In genomic region chr17:87142271-87142670, GRCm38 (mm10) we compare ENCODE assay signal across 8 mouse cellular contexts. TPM values are rescaled to one million over a fixed set of nuclear protein-coding genes. Genes with fewer than 3 reads are reported as not detected.
DNase-seq lines count a peak whose midpoint lies in the region; ATAC-seq and TF ChIP-seq lines count a peak whose summit lies in the region.

No protein-coding gene starts in this region.

- peak; percentile 92 for ATAC-seq in lung, embryonic 14.5 days (ENCODE audit: insufficient read depth)

- 24% methylated on average over 11 of the region's 11 CpGs for WGBS in lung, embryonic 14.5 days

- no peaks in the 10 kb centered on the region for H3K27me3 ChIP-seq in lung, embryonic 14.5 days (ENCODE audit: insufficient read depth, low read length)

- H3K9me3 ChIP-seq in lung, embryonic 14.5 days (ENCODE audit: low read depth, low read length) = no peaks in the 10 kb centered on the region

- H3K4me1 ChIP-seq in lung, embryonic 14.5 days (ENCODE audit: insufficient read depth) = no peaks in the 10 kb centered on the region

- H3K9ac ChIP-seq in lung, embryonic 14.5 days = no peak overlapping the region; the same call in 1 of the 2 replicates

- peak; percentile 48 to 56 for DNase-seq in cerebellum, postnatal 10 days
- no peak for DNase-seq in cerebellum, adult 11-12 months
- peak; percentile 40 for DNase-seq in adrenal gland, adult 8-10 months
- peak; percentile 40 to 77 for DNase-seq in gastrocnemius, postnatal 4 days (ENCODE audit: low spot score in 2 of 2)
- DNase-seq in kidney, adult 18-20 months = peak; percentile 39
- peak; percentile 81 for DNase-seq in lung, embryonic 14.5 days
- peak; percentile 55 to 69 for DNase-seq in urinary bladder, postnatal 4 days (ENCODE audit: low spot score in 2 of 2)
- no peak for DNase-seq in B cell, adult 2 months

- peak overlapping the region; percentile 56 for H3K4me2 ChIP-seq in lung, embryonic 14.5 days

- peak overlapping the region; percentile 38; the same call in 1 of the 2 replicates for H3K27ac ChIP-seq in lung, embryonic 14.5 days (ENCODE audit: low read depth)

- peak overlapping the region; percentile 21; the same call in 1 of the 2 replicates for H3K4me3 ChIP-seq in lung, embryonic 14.5 days (ENCODE audit: low read depth, low read length)

- no peak for TF ChIP-seq CTCF in lung, embryonic 14.5 days (IDR thresholded peaks at IDR 0.05; ENCODE audit: low read depth)

- H3K36me3 ChIP-seq in lung, embryonic 14.5 days (ENCODE audit: insufficient read depth) = no peaks in the 10 kb centered on the region

RNA-seq across cellular contexts. Expression of gene Socs5, which starts 34.8 kb away (rescaled TPM):
- 100 to 1,000 TPM in 1 of 4 experiments, 10 to 100 TPM in 3; 72.2 to 108 (median 96.0) TPM for total RNA-seq in adrenal gland, adult 8-10 months (2022)
- total RNA-seq in gastrocnemius, postnatal 4 days (2021) = 10 to 100 TPM; 17.5 to 18.2 TPM
- polyA plus RNA-seq in lung, embryonic 14.5 days (2014; fragmentation: Nextera tagmentation; extraction: Ambion mirVana) = 17.6 and 18.5 TPM in 2 replicates

Comparison
In these comparisons a context has a peak if more than half of its experiments do, and no peak if none do; other contexts are left out.
1. DNase-seq: peak in cerebellum, postnatal 10 days (2 of 2), adrenal gland, adult 8-10 months (single experiment), gastrocnemius, postnatal 4 days (2 of 2), kidney, adult 18-20 months (single experiment), lung, embryonic 14.5 days (single experiment) and urinary bladder, postnatal 4 days (2 of 2); none in cerebellum, adult 11-12 months (single experiment) and B cell, adult 2 months (0 of 2).